Mouse (Mus musculus): ENCODE results near the gene Olfr725. TPM values are rescaled to one million over a fixed set of nuclear protein-coding genes. Genes with fewer than 3 reads are reported as not detected.

The Olfr725 gene
- polyA plus RNA-seq, 1 experiment from 2014 or later = not detected

Other genes with a start within 250 kb of the Olfr725 start
- gene Olfr722, start 138.4 kb downstream of the Olfr725 start, polyA plus RNA-seq (2015; fragmentation: Nextera tagmentation; extraction: Ambion mirVana) = not detected in 2 replicates
- not detected in 2 replicates for gene Olfr723, start 108.6 kb downstream of the Olfr725 start, polyA plus RNA-seq (2015; fragmentation: Nextera tagmentation; extraction: Ambion mirVana)
- gene Olfr724, start 77.1 kb downstream of the Olfr725 start, polyA plus RNA-seq (2015; fragmentation: Nextera tagmentation; extraction: Ambion mirVana) = not detected in 2 replicates
- gene Olfr726, start 50.6 kb upstream of the Olfr725 start, polyA plus RNA-seq (2015; fragmentation: Nextera tagmentation; extraction: Ambion mirVana) = not detected in 2 replicates
- not detected in 2 replicates for gene Olfr727, start 82.8 kb upstream of the Olfr725 start, polyA plus RNA-seq (2015; fragmentation: Nextera tagmentation; extraction: Ambion mirVana)
- not detected in 2 replicates for gene Olfr728, start 102.3 kb upstream of the Olfr725 start, polyA plus RNA-seq (2015; fragmentation: Nextera tagmentation; extraction: Ambion mirVana)
- gene Olfr729, start 112.5 kb upstream of the Olfr725 start, polyA plus RNA-seq (2015; fragmentation: Nextera tagmentation; extraction: Ambion mirVana) = not detected in 2 replicates
- not detected in 2 replicates for gene Olfr730, start 147.8 kb upstream of the Olfr725 start, polyA plus RNA-seq (2015; fragmentation: Nextera tagmentation; extraction: Ambion mirVana)
- not detected in 2 replicates for gene Olfr731, start 201.5 kb upstream of the Olfr725 start, polyA plus RNA-seq (2015; fragmentation: Nextera tagmentation; extraction: Ambion mirVana)
- gene Olfr732, start 243.8 kb upstream of the Olfr725 start, polyA plus RNA-seq (2015; fragmentation: Nextera tagmentation; extraction: Ambion mirVana) = not detected in 2 replicates